Mouse (Mus musculus): ENCODE data around the gene Map4k4. TPM values are rescaled to one million over a fixed set of nuclear protein-coding genes. Genes with fewer than 3 reads are reported as not detected.

Gene Map4k4
- polyA plus RNA-seq, 1 experiment from 2014 or later, result 23.7 TPM

GRCm38 (mm10) chr1:39993921-39994320 lies 93.2 kb downstream of the Map4k4 start:
- 79% methylated on average over 7 of the region's 7 CpGs for WGBS (ENCODE audit: insufficient replicate concordance)
- no peaks in the 10 kb centered on the region for H3K27me3 ChIP-seq (ENCODE audit: control insufficient read depth, insufficient read depth, low read length)
- no peak for ATAC-seq (replicated peaks; ENCODE audit: insufficient number of reproducible peaks, low FRiP score, low TSS enrichment)
- H3K9me3 ChIP-seq (replicated peaks; ENCODE audit: control insufficient read depth, low read length), result no peaks in the 10 kb centered on the region
- H3K4me1 ChIP-seq (ENCODE audit: control insufficient read depth, insufficient read depth, low read length), result no peaks in the 10 kb centered on the region
- no peak overlapping the region for H3K9ac ChIP-seq (ENCODE audit: low read depth, low read length)
- H3K4me3 ChIP-seq (ENCODE audit: low read depth, low read length), result no peak overlapping the region
- H3K4me2 ChIP-seq, result no peak overlapping the region
- no peak overlapping the region for H3K27ac ChIP-seq (ENCODE audit: low read depth, low read length)
- H3K36me3 ChIP-seq (ENCODE audit: control insufficient read depth, insufficient read depth, low read length), result peaks cover 23% of the 10 kb centered on the region

DNA sequence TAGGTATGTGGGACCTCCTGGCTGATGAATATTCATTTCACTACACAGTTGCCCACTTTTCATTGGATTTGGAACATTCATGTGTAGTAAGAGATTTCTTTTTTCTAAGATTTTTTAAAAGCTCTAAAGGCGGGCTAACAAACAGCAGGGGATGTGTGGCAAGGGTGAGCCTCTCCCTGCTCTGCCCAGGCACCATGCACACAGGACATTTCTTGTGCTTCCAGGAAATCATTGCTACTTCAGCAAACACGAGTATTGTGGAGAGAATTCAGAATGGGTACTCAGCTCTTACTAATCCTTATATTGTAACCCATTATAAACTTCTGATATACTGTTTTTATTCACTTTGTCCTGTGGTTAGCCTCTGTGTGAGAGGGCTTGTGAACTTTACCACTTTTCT lies 94.9 kb downstream of the Map4k4 start:
- peaks cover 15% of the 10 kb centered on the region for H3K36me3 ChIP-seq (ENCODE audit: control insufficient read depth, insufficient read depth, low read length)
- 0 out of 2 replicates have a peak, but pooled peaks cover 5% of the 10 kb centered on the region for H3K4me1 ChIP-seq (ENCODE audit: control insufficient read depth, insufficient read depth, low read length)
- H3K27me3 ChIP-seq (ENCODE audit: control insufficient read depth, insufficient read depth, low read length), result no peaks in the 10 kb centered on the region
- no peak overlapping the region for H3K4me2 ChIP-seq
- ATAC-seq (replicated peaks; ENCODE audit: insufficient number of reproducible peaks, low FRiP score, low TSS enrichment), result no peak
- no peak overlapping the region for H3K27ac ChIP-seq (ENCODE audit: low read depth, low read length)
- no peaks in the 10 kb centered on the region for H3K9me3 ChIP-seq (replicated peaks; ENCODE audit: control insufficient read depth, low read length)
- H3K4me3 ChIP-seq (ENCODE audit: low read depth, low read length), result no peak overlapping the region
- no peak overlapping the region for H3K9ac ChIP-seq (ENCODE audit: low read depth, low read length)
- 92% methylated on average over 2 of the region's 2 CpGs for WGBS (ENCODE audit: insufficient replicate concordance)

GRCm38 (mm10) chr1:40000476-40000875 lies 99.8 kb downstream of the Map4k4 start:
- Histone ChIP-seq H3K36me3 (ENCODE audit: control insufficient read depth, insufficient read depth, low read length) (peaks cover 28% of the 10 kb centered on the region), H3K27ac (ENCODE audit: low read depth, low read length) (no peak overlapping the region), H3K4me3 (ENCODE audit: low read depth, low read length) (no peak overlapping the region), H3K9ac (ENCODE audit: low read depth, low read length) (no peak overlapping the region), H3K27me3 (ENCODE audit: control insufficient read depth, insufficient read depth, low read length) (no peaks in the 10 kb centered on the region), H3K4me2 (no peak overlapping the region), H3K9me3 (replicated peaks; ENCODE audit: control insufficient read depth, low read length) (no peaks in the 10 kb centered on the region), H3K4me1 (ENCODE audit: control insufficient read depth, insufficient read depth, low read length) (0 out of 2 replicates have a peak, but pooled peaks cover 5% of the 10 kb centered on the region)
- WGBS (ENCODE audit: insufficient replicate concordance), result 73% methylated on average over 16 of the region's 16 CpGs
- ATAC-seq (replicated peaks; ENCODE audit: insufficient number of reproducible peaks, low FRiP score, low TSS enrichment), result no peak

GRCm38 (mm10) chr1:40000899-40001298 lies 100.2 kb downstream of the Map4k4 start:
- no peak overlapping the region for H3K9ac ChIP-seq (ENCODE audit: low read depth, low read length)
- ATAC-seq (replicated peaks; ENCODE audit: insufficient number of reproducible peaks, low FRiP score, low TSS enrichment), result no peak
- H3K4me2 ChIP-seq, result no peak overlapping the region
- H3K4me1 ChIP-seq (ENCODE audit: control insufficient read depth, insufficient read depth, low read length), result 0 out of 2 replicates have a peak, but pooled peaks cover 5% of the 10 kb centered on the region
- no peak overlapping the region for H3K27ac ChIP-seq (ENCODE audit: low read depth, low read length)
- H3K4me3 ChIP-seq (ENCODE audit: low read depth, low read length), result no peak overlapping the region
- no peaks in the 10 kb centered on the region for H3K27me3 ChIP-seq (ENCODE audit: control insufficient read depth, insufficient read depth, low read length)
- 68% methylated on average over 5 of the region's 5 CpGs for WGBS (ENCODE audit: insufficient replicate concordance)
- H3K36me3 ChIP-seq (ENCODE audit: control insufficient read depth, insufficient read depth, low read length), result peaks cover 30% of the 10 kb centered on the region
- H3K9me3 ChIP-seq (replicated peaks; ENCODE audit: control insufficient read depth, low read length), result no peaks in the 10 kb centered on the region

- Histone ChIP-seq H3K27ac (ENCODE audit: low read depth, low read length) (no peak overlapping the region), H3K9me3 (replicated peaks; ENCODE audit: control insufficient read depth, low read length) (no peaks in the 10 kb centered on the region), H3K4me3 (ENCODE audit: low read depth, low read length) (no peak overlapping the region), H3K36me3 (ENCODE audit: control insufficient read depth, insufficient read depth, low read length) (peaks cover 39% of the 10 kb centered on the region), H3K27me3 (ENCODE audit: control insufficient read depth, insufficient read depth, low read length) (no peaks in the 10 kb centered on the region), H3K4me2 (no peak overlapping the region), H3K4me1 (ENCODE audit: control insufficient read depth, insufficient read depth, low read length) (0 out of 2 replicates have a peak, but pooled peaks cover 5% of the 10 kb centered on the region), H3K9ac (ENCODE audit: low read depth, low read length) (no peak overlapping the region)
- 71% methylated on average over 4 of the region's 4 CpGs for WGBS (ENCODE audit: insufficient replicate concordance)
- ATAC-seq (replicated peaks; ENCODE audit: insufficient number of reproducible peaks, low FRiP score, low TSS enrichment), result no peak
Measured at GRCm38 (mm10) chr1:40002129-40002727, 101.5 kb downstream of the Map4k4 start.

GRCm38 (mm10) chr1:40006043-40006651 lies 105.4 kb downstream of the Map4k4 start:
- Histone ChIP-seq H3K4me1 (ENCODE audit: control insufficient read depth, insufficient read depth, low read length) (no peaks in the 10 kb centered on the region), H3K9me3 (replicated peaks; ENCODE audit: control insufficient read depth, low read length) (no peaks in the 10 kb centered on the region), H3K9ac (ENCODE audit: low read depth, low read length) (no peak overlapping the region), H3K36me3 (ENCODE audit: control insufficient read depth, insufficient read depth, low read length) (peaks cover 59% of the 10 kb centered on the region), H3K4me2 (no peak overlapping the region), H3K27ac (ENCODE audit: low read depth, low read length) (no peak overlapping the region), H3K27me3 (ENCODE audit: control insufficient read depth, insufficient read depth, low read length) (no peaks in the 10 kb centered on the region), H3K4me3 (ENCODE audit: low read depth, low read length) (no peak overlapping the region)
- 98% methylated on average over 4 of the region's 4 CpGs for WGBS (ENCODE audit: insufficient replicate concordance)
- ATAC-seq (replicated peaks; ENCODE audit: insufficient number of reproducible peaks, low FRiP score, low TSS enrichment), result 0 out of 2 replicates have a peak, but pooled peaks have one; percentile 7

- Histone ChIP-seq H3K4me1 (ENCODE audit: control insufficient read depth, insufficient read depth, low read length) (no peaks in the 10 kb centered on the region), H3K9me3 (replicated peaks; ENCODE audit: control insufficient read depth, low read length) (no peaks in the 10 kb centered on the region), H3K36me3 (ENCODE audit: control insufficient read depth, insufficient read depth, low read length) (peaks cover 63% of the 10 kb centered on the region), H3K27me3 (ENCODE audit: control insufficient read depth, insufficient read depth, low read length) (no peaks in the 10 kb centered on the region), H3K4me3 (ENCODE audit: low read depth, low read length) (no peak overlapping the region), H3K27ac (ENCODE audit: low read depth, low read length) (no peak overlapping the region), H3K9ac (ENCODE audit: low read depth, low read length) (no peak overlapping the region), H3K4me2 (no peak overlapping the region)
- 79% methylated on average over 17 of the region's 17 CpGs for WGBS (ENCODE audit: insufficient replicate concordance)
- no peak for ATAC-seq (replicated peaks; ENCODE audit: insufficient number of reproducible peaks, low FRiP score, low TSS enrichment)
Measured at GRCm38 (mm10) chr1:40007962-40008471, 107.3 kb downstream of the Map4k4 start.

DNA sequence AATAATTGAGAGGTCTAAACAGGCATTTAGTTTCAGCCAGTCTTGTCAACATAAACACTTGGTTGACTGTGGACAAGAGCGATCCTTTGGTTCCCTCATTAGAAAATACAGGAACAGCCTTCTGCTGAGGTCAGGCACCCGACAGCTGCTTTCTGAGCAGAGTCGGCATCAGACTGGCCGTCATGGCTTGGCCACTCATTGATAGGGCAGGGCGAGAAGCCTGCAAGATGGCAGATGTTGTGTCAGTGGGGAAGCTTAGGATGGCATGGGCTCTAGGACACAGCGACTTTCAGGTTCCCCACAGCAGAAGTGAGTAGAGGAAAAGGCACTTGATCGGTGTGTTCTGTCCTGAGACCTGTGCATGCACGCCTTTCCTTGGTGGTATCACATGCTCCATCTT lies 112.0 kb downstream of the Map4k4 start:
- Histone ChIP-seq H3K27me3 (ENCODE audit: control insufficient read depth, insufficient read depth, low read length) (no peaks in the 10 kb centered on the region), H3K9ac (ENCODE audit: low read depth, low read length) (no peak overlapping the region), H3K27ac (ENCODE audit: low read depth, low read length) (no peak overlapping the region), H3K4me3 (ENCODE audit: low read depth, low read length) (no peak overlapping the region), H3K4me2 (no peak overlapping the region), H3K9me3 (replicated peaks; ENCODE audit: control insufficient read depth, low read length) (no peaks in the 10 kb centered on the region), H3K36me3 (ENCODE audit: control insufficient read depth, insufficient read depth, low read length) (peaks cover 61% of the 10 kb centered on the region), H3K4me1 (ENCODE audit: control insufficient read depth, insufficient read depth, low read length) (no peaks in the 10 kb centered on the region)
- WGBS (ENCODE audit: insufficient replicate concordance), result 91% methylated on average over 8 of the region's 8 CpGs
- no peak for ATAC-seq (replicated peaks; ENCODE audit: insufficient number of reproducible peaks, low FRiP score, low TSS enrichment)
